Mouse (Mus musculus) gastrocnemius, postnatal 10 days (tissue): ENCODE data around the gene Klf5. TPM values are rescaled to one million over a fixed set of nuclear protein-coding genes. Genes with fewer than 3 reads are reported as not detected.
A peak's percentile ranks its signal among the peaks of the same experiment; 100 is the strongest.

ENCODE experiments used
- DNase-seq: peaks from one replicate; pipeline ENCODE4 v3.0.0; 2021; ENCODE audit warnings: mixed read lengths
- long read RNA-seq, 2 experiments: library from polyadenylated mRNA; stranded (forward); transcript quantifications; one replicate each; pipeline ENCODE4 v2.0.0; 2021
- total RNA-seq, 2 experiments: library from RNA; stranded (reverse); gene quantifications; 2 replicates each; pipeline ENCODE4 v1.2.3; 2021

The Klf5 gene
- total RNA-seq = 10 to 100 TPM; 15.1 to 20.2 TPM
- long read RNA-seq, experiment 1, transcript Klf5-201 (4 exons, 3,352 nt) = major isoform, 44 of 45 reads
- long read RNA-seq, experiment 1, partial matches to known transcripts = 0 of 45 reads
- long read RNA-seq, experiment 1, other reads (novel, unspliced or antisense) = 1 of 45 reads
- long read RNA-seq, experiment 2, transcript Klf5-201 (4 exons, 3,352 nt) = major isoform, 30 of 30 reads
- long read RNA-seq, experiment 2, partial matches to known transcripts = 0 of 30 reads
- long read RNA-seq, experiment 2, other reads (novel, unspliced or antisense) = 0 of 30 reads

DNA sequence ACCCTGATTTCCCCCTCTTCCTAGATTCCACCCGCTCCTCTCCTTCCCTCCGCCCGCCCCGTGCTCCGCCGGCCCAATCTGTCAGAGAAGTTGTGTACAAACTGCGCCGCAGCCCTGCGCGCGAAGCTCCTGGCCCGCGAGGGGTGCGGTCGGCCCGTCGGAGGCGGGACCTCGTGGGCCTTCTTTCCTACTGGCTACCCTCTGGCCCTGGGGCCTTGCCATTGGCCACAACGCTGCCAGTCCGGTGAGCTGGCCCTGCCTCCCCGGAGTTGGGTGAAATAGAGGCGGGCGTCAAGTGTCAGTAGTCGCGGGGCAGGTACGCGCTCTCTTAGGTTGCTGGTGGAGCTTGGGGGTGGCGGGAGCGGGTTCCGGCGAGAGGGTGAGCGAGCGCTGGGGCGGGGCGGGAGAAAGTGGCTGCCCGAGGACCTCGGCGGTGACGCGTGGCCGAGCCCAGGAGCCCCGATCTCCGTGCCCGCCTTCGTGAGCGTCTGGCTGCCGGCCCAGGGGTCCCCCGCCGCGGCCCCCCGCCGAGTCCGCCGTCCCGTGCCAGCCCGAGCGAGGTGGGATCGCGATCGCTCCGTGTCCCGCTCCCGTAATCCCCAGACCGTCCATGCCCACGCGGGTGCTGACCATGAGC, at the start of gene Klf5:
Gene Klf5, plus strand, starts transcription at position 307 of the 637 bp plus-strand sequence.
- peak; percentile 94 for DNase-seq

DNA sequence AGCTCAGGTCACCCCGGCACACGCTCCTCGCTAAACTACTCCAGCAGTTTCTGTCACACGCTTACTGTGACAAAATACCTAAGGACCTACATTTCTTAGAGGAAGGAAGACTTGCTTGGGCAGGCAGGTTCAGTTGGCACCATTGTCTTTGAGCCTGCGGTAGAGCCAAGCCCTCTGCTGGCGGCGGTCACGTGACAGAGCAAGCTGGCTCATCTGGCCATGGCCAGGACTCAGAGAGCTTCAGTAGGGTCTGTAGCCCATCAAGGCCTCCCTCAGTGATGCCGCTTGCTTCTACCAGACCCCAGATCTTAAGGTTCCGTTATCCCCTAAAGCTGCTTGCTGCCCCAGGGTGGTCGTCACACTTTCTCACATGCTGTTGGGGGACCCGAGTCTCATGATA, 36.5 kb upstream of the Klf5 start:
- DNase-seq = no peak

DNA sequence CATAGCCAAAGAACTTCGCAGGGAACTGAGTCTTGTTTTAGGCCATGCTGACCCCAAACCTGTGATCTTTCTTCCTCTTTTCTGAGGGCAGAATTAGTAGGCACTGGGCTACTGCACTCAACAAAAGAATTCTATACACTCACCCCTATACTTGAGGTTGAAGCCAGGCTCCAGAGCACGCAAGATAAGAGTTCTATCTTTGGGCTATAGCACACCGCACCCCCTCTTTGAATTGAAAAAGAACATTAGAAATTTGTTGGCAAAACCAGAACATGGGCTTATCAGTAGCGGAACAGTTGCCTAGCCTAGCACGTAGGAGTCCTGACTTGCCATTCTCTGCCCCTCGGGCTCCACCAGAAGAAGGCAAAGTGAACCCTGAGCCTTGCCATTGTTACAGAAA, 34.7 kb upstream of the Klf5 start:
- DNase-seq = no peak

DNA sequence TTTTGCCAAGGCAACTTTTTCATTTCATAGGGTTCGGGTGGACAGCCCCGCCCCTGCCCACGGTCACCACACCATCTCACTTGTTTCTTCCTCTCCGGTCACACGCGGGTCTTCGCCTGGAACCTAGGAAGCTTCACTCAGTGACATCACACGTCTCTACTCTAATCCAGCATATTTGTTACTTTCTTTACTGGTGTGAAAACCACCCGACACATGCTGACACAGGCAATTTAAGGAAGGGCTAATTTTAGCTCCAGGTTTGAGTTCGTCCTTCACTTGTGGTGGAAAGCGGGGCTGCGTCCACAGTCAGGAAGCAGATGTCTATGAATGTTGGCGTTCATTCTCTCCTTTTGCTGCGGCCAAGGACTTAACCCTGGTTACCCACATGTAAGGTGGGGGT, 32.7 kb upstream of the Klf5 start:
- no peak for DNase-seq

DNA sequence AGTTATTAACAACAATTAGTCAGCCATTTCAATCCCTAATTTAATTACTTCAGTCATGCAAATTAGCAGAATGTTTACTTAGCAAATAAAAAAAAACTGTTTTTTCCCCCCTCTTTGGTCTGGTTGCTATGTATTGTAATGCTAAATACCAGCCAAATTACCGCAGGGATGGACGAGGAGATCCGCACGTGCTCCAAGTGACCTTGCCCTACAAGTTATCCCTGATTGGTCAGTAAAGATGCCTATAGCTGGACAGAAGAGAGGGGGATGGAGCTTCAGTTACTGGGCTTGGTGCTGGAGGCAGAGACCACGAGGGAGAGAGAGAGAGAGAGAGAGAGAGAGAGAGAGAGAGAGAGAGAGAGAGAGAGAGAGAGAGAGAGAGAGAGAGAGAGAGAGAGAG, 31.7 kb upstream of the Klf5 start:
- DNase-seq = no peak

DNA sequence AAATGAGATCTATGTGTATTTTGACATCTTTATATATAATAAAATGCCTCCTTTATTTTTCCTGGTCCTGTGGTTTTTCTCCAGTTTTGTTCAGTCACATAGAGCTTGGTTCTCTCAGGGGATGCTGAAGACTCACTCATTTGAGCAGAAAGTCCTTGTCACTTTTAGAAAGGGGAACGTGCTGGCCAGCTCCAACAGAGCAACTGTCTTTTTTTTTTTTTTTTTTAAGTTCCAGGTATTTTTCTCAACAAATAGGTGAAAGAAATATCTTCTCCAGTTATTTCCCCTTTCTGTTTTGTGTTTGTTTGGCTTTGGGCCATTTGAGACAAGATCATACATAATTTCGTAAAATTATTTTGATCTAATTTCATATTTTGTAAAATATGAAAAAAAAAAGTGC, 24.4 kb upstream of the Klf5 start:
- no peak for DNase-seq

DNA sequence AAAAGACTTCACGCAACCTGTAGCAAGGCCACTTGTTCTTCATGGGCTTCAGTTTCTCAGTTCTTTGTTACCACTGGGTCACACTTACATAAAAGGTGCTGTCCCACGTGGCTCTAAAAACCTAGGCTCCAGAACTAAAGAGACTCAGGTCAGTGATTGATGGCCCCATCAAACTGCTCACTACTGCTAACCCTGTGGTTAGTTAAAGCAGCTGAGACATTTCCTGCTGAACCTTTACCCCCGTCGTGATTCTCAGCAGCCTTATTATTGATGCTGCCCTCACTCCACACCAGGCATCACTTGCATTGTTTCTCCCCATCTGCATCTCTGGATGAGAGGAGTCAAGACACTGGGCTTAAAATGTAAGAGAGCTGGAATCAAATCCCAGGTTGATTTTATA, 22.7 kb upstream of the Klf5 start:
- no peak for DNase-seq

DNA sequence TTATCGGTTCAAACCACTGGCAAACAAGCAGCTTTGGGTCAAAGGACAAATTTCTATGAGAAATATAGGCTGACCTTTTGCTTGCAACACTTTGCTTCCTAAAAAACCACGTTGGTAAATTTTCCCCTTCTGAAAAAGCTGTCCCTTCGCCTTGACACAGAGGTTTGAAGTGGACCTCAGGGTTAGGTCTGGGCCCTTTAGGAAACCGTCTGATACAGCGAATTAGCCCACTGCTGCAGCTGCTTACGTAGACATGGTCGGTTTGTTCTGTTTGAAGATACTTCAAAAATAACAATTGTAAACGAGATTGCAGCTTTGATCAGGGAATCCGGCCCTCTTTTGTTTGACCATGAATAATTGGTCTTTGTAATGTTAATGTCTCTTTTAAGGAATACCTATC, 20.2 kb upstream of the Klf5 start:
- no peak for DNase-seq

DNA sequence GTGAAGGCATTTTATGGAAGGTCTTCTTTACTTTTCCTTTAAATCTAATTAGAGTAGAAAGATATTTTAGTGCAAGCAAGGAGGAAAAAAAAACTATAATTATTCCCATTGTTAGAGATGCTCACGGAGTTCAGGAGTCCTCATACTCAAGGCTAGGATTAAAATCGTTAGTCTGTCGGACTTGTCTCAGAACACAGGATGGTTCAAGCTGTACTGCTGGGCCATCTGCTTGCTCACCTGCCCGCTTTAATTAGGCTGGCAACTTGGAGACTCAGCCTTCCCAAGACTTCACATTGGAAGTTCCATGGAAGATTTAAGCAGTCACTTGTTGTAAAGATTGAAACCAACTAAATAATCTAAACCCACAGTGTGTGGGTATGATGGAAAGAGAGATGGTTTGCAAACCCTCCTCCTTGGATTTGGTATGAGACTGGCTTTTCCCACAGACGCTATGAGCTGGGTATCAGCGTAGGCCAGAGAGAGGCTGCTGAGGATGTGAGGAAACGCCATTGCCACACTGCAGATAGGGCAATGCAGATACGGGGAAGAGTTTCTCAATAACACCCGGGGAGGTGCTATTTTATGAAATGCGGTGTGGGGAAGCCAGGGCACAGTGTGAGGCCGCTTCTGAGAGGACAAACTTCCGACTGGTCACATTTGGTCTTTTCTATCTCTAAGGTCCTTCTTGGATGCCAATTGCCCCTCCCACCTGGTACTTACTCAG, 19.6 kb upstream of the Klf5 start:
- DNase-seq = no peak

DNA sequence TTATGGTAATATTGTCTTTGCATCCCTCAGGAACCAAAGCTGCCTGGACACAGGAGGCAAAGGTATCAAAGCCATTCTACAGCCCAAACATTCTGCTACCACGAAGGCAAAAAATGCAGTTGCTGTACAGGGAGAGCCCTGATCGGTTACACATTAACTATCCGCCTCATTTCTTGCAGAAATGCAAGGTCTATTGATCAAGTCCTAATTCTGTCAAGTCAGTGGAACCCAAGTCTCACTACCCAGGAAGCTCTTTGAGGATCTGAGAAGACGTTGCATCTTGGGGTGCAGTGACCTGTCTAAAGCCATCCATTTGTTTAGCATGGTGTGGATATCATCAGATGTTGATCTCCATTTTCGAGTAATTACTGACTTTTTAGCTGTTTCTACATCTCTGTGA, 18.1 kb upstream of the Klf5 start:
- DNase-seq = no peak

DNA sequence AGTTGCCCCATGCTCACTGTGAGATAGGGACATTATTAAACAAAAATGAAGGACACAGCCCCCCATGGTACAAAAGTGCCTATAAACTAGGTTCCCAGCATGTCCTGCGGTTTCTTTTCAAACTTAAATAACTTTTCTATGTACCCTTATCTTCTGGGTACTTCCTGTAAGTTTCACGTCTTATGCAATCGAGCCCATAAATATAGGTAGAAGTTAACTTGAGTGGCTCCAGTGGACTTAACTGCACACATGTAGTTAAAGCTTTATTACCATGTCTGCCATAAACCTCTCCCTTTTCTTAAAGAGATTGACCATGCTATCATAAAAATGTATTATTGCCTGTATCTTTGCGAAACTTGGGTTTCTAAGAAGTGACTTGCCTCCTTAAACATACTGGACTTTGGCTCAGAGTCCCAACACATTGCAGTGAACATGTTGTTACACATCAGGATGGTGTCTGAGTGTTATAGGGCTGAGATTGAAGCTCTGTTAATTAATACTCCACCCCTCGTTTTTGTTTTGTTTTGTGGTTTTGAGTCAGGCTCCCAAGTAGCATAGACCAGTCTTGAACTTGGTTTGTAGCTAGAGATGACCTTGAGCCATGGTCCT, 17.6 kb upstream of the Klf5 start:
- no peak for DNase-seq

DNA sequence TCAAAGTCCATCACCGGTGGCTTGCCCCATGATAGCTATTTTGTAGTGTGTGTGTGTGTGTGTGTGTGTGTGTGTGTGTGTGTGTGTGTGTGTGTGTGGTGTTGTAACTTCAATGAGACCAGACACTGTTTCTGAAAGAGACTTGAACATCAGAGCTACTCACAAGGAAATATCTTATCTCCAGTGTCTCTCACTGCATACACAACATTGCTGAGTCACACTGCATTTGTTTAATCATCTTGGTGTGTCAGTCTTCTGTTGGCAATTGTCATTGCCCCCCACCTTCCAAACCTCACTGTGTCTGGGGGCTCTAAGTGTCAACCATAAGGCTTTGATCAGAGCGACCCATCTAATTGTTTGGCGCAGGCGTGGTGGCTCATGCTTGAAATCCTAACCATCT, 13.0 kb upstream of the Klf5 start:
- no peak for DNase-seq

DNA sequence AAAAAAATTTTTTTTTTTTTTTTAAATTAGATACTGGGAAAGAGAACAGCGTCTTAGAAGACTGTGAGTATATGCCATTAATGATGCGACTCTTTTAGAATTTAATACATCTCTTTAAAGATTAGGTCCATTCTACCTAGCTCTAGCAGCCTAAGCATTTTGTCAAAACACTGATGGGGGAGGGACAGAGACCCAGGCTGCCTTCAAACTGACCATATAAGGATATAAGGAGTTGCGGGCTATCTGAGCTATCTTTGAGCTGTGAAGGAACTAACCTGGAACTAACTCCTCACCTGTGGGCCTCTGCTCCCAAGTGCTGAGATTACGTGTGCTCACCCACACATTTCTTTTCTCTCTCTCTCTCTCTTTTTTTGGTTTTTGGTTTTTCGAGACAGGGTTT, 6.3 kb upstream of the Klf5 start:
- DNase-seq = no peak

DNA sequence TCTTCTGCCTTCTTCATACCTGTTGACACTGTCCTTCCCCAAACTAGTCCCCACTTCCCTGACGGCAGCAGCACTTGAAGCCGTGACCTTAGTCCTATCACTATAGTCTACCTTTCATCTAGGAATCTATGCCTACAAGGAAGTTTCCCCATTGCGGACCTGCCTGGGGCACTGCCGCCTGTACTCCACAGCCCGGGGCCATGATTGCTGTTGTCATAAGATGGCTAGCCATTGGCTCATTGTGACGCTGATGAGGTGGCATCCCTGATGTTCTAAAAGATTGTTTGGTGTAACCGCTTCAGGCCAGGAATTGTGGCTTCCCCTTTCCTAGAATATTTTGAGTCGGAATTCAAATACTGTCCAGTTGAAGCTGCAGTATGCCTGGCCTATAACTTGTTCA, 4.1 kb upstream of the Klf5 start:
- DNase-seq = no peak

DNA sequence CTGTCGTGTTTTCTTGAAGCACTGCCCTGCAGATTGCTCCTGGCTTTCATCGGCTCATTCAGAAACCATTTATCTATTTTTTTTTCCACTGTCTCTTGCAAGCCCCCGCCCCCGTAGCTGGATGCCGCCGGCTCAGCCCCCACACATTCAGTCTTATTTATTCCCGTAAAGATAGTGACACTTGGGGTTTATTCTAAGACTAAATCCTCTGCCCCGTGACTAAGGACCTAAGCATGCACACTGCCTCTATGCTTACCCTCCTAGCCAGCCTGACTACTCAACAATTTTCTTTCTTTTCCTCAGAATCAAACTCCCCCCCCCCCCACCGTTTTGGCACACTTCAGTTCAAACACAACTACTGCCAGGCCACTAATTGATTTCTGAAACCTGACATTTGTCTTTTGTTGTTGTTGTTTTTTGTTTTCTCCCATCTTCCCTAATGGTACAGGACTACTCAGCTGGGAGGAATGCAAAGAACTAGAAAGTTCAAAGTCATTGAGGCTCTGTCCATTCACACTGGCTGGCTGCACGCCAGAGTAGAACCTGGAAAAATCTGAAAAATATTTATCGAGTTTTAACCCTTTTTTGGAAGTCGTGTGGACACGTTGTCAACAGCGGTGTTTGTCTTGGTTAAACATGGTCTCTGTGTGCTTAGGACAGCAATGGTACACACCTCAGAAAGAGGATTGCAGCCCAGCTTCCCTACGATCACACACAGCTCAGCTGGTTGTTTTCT, 2.7 kb upstream of the Klf5 start:
- no peak for DNase-seq

DNA sequence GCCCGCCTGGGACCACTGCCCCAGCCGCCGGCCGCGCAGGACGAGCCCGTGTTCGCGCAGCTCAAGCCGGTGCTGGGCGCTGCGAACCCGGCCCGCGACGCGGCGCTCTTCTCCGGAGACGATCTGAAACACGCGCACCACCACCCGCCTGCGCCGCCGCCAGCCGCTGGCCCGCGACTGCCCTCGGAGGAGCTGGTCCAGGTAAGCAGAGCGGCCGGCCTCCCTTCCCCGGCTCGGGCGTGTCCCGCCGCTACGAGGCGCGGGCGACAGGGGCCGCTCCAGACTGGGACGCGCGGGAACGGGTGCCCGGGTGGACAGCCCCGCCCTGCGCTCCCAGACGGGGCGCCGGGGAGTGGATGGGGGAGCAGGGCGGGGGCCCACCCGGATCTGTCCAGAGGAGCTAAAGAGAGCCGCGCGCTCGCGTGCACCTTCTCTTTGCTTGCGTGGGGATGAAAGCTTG, 561 bp downstream of the Klf5 start:
- DNase-seq = peak; percentile 70

DNA sequence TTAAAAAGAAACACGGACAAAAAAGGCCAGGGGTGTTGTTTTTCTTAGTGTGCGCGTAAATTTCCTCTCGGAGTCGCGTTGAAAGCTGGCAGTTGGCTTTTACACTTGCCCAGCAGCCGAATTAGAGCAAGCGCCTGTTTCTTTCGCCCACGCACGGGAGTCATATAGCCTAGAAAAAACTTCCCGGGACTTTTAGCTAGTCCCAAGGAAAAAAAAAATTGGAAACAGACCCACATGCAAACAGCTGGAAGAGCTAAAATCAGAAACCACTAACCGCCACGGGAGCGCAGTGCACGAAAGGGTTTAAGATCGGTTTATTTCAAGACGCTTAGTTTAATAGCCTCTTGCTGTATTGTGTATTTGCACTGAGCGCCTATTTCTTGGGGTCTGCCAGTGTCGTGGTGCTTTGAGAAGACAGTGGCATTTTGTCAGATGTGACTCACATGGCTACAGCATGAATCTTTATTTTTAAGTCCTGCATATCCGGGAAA, 1.3 kb downstream of the Klf5 start:
- peak; percentile 10 for DNase-seq

DNA sequence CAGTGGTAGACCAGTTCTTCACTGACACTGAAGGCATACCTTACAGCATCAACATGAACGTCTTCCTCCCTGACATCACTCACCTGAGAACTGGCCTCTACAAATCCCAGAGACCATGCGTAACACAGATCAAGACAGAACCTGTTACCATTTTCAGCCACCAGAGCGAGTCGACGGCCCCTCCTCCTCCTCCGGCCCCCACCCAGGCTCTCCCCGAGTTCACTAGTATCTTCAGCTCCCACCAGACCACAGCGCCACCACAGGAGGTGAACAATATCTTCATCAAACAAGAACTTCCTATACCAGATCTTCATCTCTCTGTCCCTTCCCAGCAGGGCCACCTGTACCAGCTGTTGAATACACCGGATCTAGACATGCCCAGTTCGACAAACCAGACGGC, 3.0 kb downstream of the Klf5 start:
- no peak for DNase-seq

DNA sequence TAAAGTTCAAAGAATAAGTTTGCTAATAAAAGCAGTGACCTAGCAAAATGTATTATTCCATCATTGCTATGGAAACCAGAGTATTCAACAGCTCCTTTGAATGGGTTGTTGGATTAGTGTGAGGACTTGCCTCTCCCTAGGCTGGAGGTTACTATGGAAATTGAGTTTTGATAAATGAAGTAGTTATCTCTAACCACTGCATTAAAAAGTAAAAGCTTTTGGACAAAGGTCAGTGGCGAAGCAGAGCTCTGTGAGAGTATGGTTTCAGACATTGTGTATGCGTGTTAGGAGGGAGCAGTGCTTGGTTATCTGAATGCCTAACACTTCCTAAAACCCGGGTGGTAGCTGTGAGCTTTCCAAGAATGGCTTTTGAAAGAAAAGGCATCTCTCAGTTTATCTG, 5.9 kb downstream of the Klf5 start:
- no peak for DNase-seq

DNA sequence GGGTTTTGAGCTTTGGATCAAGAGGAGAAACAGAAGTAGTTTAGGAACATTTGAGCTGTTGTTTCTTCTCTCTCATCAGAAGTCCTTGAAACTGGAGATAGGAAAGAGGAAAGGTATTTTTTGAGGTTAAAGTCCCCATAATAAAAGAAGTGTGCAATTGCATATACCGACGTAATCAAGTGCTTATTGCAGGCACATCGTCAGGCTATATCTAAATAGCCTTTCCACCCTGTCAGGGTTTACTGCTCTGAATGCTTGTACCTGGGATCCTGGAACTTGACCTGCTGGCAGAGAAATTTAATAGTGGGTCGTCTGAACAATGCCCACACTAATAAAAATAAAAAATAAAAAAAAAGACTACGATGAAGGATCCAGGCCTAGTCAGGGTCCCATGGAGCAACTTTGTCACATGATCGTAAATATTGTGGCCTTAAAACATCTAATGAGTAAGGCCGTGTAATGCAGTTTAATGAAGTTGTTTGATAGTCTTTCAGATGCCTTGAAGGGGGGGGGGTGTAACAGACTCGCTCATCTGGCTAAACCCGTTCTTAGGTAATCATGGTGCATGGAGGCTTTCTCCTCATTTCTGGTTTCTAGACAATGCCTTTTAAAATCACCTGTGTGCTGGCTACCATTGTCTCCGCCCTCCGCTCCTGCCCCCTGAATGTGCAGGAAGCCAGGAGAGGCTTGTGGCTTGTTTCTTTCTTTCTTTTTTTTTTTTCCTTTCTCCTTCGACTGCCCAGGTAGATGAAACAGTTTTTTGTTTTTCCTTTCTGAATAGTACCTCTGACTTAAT, 6.7 kb downstream of the Klf5 start:
- no peak for DNase-seq

DNA sequence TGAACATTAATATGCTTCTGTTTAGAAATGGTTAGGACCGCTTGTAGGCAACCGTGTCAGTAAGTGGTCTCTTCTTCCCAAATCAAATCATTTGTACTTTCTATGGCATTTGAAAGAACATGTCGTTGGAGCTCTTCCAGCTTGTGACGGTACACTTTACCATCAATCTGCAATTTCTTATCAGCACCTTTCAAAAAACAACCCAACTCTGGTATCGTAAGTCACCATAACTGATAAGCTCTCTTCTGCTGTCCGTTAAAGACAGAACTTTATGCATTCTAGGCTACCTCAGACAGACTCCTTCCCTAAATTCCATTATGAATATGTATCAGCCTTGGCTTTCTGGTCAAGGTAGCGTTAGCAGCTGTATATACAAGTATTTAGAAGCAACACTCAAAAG, 7.9 kb downstream of the Klf5 start:
- DNase-seq = no peak
